Mouse (Mus musculus) B cell, adult 62 days (primary cell): ENCODE data around the gene Awat2. TPM values are rescaled to one million over a fixed set of nuclear protein-coding genes. Genes with fewer than 3 reads are reported as not detected.

ENCODE experiments used
- total RNA-seq: library from RNA; stranded (reverse); gene quantifications from 4 replicates; pipeline ENCODE4 v1.2.4, GENCODE M21; 2023

Awat2 gene
- total RNA-seq: 0.30 to 1.0 TPM (median 0.47 TPM) in 4 replicates

DNA sequence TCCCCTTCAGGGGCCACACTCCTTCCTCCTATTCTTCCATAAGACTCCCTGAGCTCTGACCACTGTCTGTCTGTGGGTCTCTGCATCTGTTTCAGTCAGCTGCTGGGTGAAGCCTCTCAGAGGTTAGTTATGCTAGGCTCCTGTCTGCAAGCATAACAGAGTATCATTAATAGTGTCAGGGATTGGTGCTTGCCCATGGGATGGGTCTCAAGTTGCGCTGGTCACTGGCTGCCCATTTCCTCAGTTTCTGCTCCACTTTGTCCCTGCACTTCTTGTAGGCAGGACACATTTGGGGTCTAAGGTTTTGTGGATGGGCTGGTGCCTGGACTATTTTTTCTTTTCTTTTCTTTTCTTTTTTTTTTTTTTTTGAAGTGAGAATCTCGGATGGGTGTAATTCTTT is at the start of gene Awat2:
Awat2 (minus strand) TSS at position 101 of the 400 bp plus-strand sequence.

DNA sequence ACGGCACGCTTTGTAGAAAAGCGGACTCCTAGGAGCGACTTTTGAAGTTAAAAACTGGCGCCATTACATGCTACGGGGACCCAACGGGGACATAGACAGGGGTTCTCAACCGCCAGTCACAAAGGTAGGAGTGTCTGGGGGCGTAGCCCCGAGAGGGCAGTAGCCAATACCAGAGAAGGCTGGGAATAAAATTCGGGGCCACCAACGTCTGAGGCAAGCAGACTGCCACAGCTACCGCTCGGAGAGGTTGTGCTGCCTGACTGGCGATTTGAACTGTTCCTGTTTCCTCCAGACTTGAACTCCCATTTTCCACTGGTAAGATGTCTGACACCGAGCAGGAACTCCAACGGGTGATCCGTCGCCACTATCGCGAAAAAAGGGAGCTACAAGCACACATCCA is 13.8 kb downstream of the Awat2 start, which contains the start of gene Otud6a:
Otud6a (plus strand) TSS at position 321 of the 400 bp plus-strand sequence.

Other genes starting within 250 kb of the Awat2 start
- not detected in 4 replicates for gene Otud6a, start 13.7 kb downstream of the Awat2 start, total RNA-seq
- 53.9 to 57.5 TPM (median 54.8 TPM) in 4 replicates for gene Igbp1, start 51.6 kb upstream of the Awat2 start, total RNA-seq
- gene Dgat2l6, start 82.1 kb upstream of the Awat2 start, total RNA-seq: 0.12 to 0.21 TPM (median 0.13 TPM) in 3 of 4 replicates, not detected in the other
- gene Awat1, start 129.5 kb upstream of the Awat2 start, total RNA-seq: not detected in 4 replicates
- not detected in 4 replicates for gene P2ry4, start 152.2 kb upstream of the Awat2 start, total RNA-seq
- not detected in 4 replicates for gene Arr3, start 162.8 kb upstream of the Awat2 start, total RNA-seq
- gene Kif4, start 183.0 kb upstream of the Awat2 start, total RNA-seq: 0.63 to 1.9 TPM (median 1.5 TPM) in 4 replicates
- gene Pdzd11, start 183.9 kb upstream of the Awat2 start, total RNA-seq: 17.2 to 22.4 TPM (median 19.8 TPM) in 4 replicates